Mouse (Mus musculus) left cerebral cortex, postnatal 36 days (tissue): ENCODE data around the gene Mphosph9. TPM values are rescaled to one million over a fixed set of nuclear protein-coding genes. Genes with fewer than 3 reads are reported as not detected.

Source experiments
- DNase-seq, 2 experiments: peaks; one replicate each; pipeline ENCODE4 v3.0.0; 2021 to 2022; ENCODE audit warnings: low spot score in 2 of 2, mixed read lengths in 1 of 2
- intact Hi-C: fragments of 180-260 bp; cut with DNase I; formaldehyde crosslinking; loops from one replicate; pipeline ENCODE4 v1.15.1; 2025
- total RNA-seq, 2 experiments: library from RNA; stranded (reverse); gene quantifications; 2 replicates each; pipeline ENCODE4 v1.2.3; 2021

Gene Mphosph9
- total RNA-seq, 2 experiments from 2014 or later, result 19.6 to 23.8 TPM

- intact Hi-C loops, result no loop called here
These were observed 123.5 kb downstream of the Mphosph9 start for GRCm38 (mm10) chr5:124204127-124204794.

GRCm38 (mm10) chr5:124203251-124203650, 124.5 kb downstream of the Mphosph9 start:
- intact Hi-C loops, result no loop called here
- DNase-seq, result no peak

More at GRCm38 (mm10) chr5:124204127-124204794, 123.5 kb downstream of the Mphosph9 start:
- no peak for DNase-seq

GRCm38 (mm10) chr5:124202071-124202470, 125.7 kb downstream of the Mphosph9 start:
- intact Hi-C loops, result no loop called here
- no peak for DNase-seq

GRCm38 (mm10) chr5:124201564-124201963, 126.2 kb downstream of the Mphosph9 start:
- intact Hi-C loops, result no loop called here
- DNase-seq, result no peak

Other genes with a start within 250 kb of the Mphosph9 start
- 10 to 100 TPM; 55.9 to 57.5 TPM for gene Abcb9, start 232.2 kb downstream of the Mphosph9 start, total RNA-seq
- 10 to 100 TPM; 37.3 to 37.8 TPM for gene Ogfod2, start 215.7 kb downstream of the Mphosph9 start, total RNA-seq
- gene Arl6ip4, start 211.9 kb downstream of the Mphosph9 start, total RNA-seq, result 10 to 100 TPM; 50.3 to 62.4 TPM
- gene Pitpnm2, start 78.2 kb downstream of the Mphosph9 start, total RNA-seq, result 100 to 1,000 TPM; 233 to 375 TPM
- gene 2810006K23Rik, start 117 bp upstream of the Mphosph9 start, total RNA-seq, result 10 to 100 TPM; 14.4 to 15.4 TPM
- gene Cdk2ap1, start 35.1 kb upstream of the Mphosph9 start, total RNA-seq, result 100 to 1,000 TPM; 142 to 165 TPM
- gene Sbno1, start 98.0 kb upstream of the Mphosph9 start, total RNA-seq, result 100 to 1,000 TPM; 152 to 175 TPM
- 10 to 100 TPM; 55.1 to 67.8 TPM for gene Kmt5a, start 112.0 kb upstream of the Mphosph9 start, total RNA-seq
- 10 to 100 TPM; 18.8 to 20.5 TPM for gene Rilpl2, start 150.4 kb upstream of the Mphosph9 start, total RNA-seq
- 10 to 100 TPM; 22.7 to 28.0 TPM for gene Snrnp35, start 155.2 kb upstream of the Mphosph9 start, total RNA-seq
- gene Rilpl1, start 203.4 kb upstream of the Mphosph9 start, total RNA-seq, result 10 to 100 TPM; 65.9 to 97.7 TPM
- gene Tmed2, start 212.7 kb upstream of the Mphosph9 start, total RNA-seq, result 10 to 100 TPM; 97.9 to 98.5 TPM
- gene Ddx55, start 224.9 kb upstream of the Mphosph9 start, total RNA-seq, result 10 to 100 TPM; 23.9 to 31.0 TPM